Mouse (Mus musculus) thymus, postnatal 0 days (tissue): ENCODE measurements at regions not wholly inside any gene's neighbourhood (a gene's known extent, or its start where the extent isn't known, plus 50 kb on each side); places are given as distances from the start of the nearest gene placed in this dataset.

Source experiments
- DNase-seq: peaks from one replicate; pipeline ENCODE4 v3.0.0-alpha.2; 2015; ENCODE audit warnings: low spot score

- DNase-seq, result no peak
Measured at GRCm38 (mm10) chr9:47129101-47129500, 130.6 kb downstream of the Gm4791 start.

- no peak for DNase-seq
Measured at GRCm38 (mm10) chr9:47133454-47133853, 134.9 kb downstream of the Gm4791 start.

- DNase-seq, result no peak
Measured at GRCm38 (mm10) chr9:47133873-47134272, 135.3 kb downstream of the Gm4791 start.

GRCm38 (mm10) chr9:47134479-47134878 is 135.9 kb downstream of the Gm4791 start:
- DNase-seq, result no peak

GRCm38 (mm10) chr9:47136641-47137040 is 138.1 kb downstream of the Gm4791 start:
- no peak for DNase-seq

- DNase-seq, result no peak
Measured at GRCm38 (mm10) chr9:47153471-47153870, 154.9 kb downstream of the Gm4791 start.

- DNase-seq, result no peak
Measured at GRCm38 (mm10) chr9:47165480-47166131, 167.1 kb downstream of the Gm4791 start.

GRCm38 (mm10) chr9:47167681-47168240 is 169.2 kb downstream of the Gm4791 start:
- no peak for DNase-seq

- DNase-seq, result no peak
Measured at GRCm38 (mm10) chr9:47176044-47176443, 177.5 kb downstream of the Gm4791 start.

GRCm38 (mm10) chr9:47218101-47218500 is 219.6 kb downstream of the Gm4791 start:
- DNase-seq, result no peak

GRCm38 (mm10) chr9:47223536-47223935 is 225.0 kb downstream of the Gm4791 start:
- no peak for DNase-seq

- no peak for DNase-seq
Measured at GRCm38 (mm10) chr9:47224249-47224648, 225.7 kb downstream of the Gm4791 start.

GRCm38 (mm10) chr9:47226476-47227271 is 228.1 kb downstream of the Gm4791 start:
- no peak for DNase-seq

GRCm38 (mm10) chr9:47227298-47227697 is 228.8 kb downstream of the Gm4791 start:
- DNase-seq, result no peak

- DNase-seq, result no peak
Measured at GRCm38 (mm10) chr9:47228736-47229135, 230.2 kb downstream of the Gm4791 start.

- no peak for DNase-seq
Measured at GRCm38 (mm10) chr9:47229296-47229695, 230.8 kb downstream of the Gm4791 start.

GRCm38 (mm10) chr9:47240950-47241349 is 242.4 kb downstream of the Gm4791 start:
- DNase-seq, result no peak

- no peak for DNase-seq
Measured at GRCm38 (mm10) chr9:47242051-47242450, 243.5 kb downstream of the Gm4791 start.

GRCm38 (mm10) chr9:47242526-47242925 is 244.0 kb downstream of the Gm4791 start:
- DNase-seq, result no peak

GRCm38 (mm10) chr9:47249029-47249428 is 250.5 kb downstream of the Gm4791 start:
- DNase-seq, result no peak

- no peak for DNase-seq
Measured at GRCm38 (mm10) chr9:47251160-47251559, 252.6 kb downstream of the Gm4791 start.

- no peak for DNase-seq
Measured at GRCm38 (mm10) chr9:47253836-47254657, 255.5 kb downstream of the Gm4791 start.
